Mouse (Mus musculus) thymus, adult 2 months (tissue): Measurements from ENCODE around the gene Syce2. TPM values are rescaled to one million over a fixed set of nuclear protein-coding genes. Genes with fewer than 3 reads are reported as not detected.

Experiments
- DNase-seq: peaks from one replicate; pipeline ENCODE4 v3.0.0; 2021
- H3K27ac ChIP-seq: fragments of 200-500 bp; 2 replicates; pipeline ENCODE4 v1.5.1; 2012; ENCODE audit warnings: low read length, control low read depth; ENCODE audit not compliant: control insufficient read depth, insufficient read depth
- H3K27me3 ChIP-seq: fragments of 200-500 bp; 2 replicates; pipeline ENCODE4 v1.6.1; 2012; ENCODE audit warnings: mild to moderate bottlenecking, low read length, moderate library complexity, mixed read lengths; ENCODE audit not compliant: control insufficient read depth, insufficient read depth
- H3K36me3 ChIP-seq: fragments of 200-500 bp; 2 replicates; pipeline ENCODE4 v1.6.1; 2012; ENCODE audit warnings: mild to moderate bottlenecking, low read length, moderate library complexity; ENCODE audit not compliant: control insufficient read depth, insufficient read depth
- H3K4me1 ChIP-seq: fragments of 200-500 bp; replicated peaks from 2 replicates; pipeline ENCODE4 v1.6.1; 2012; ENCODE audit warnings: low read length; ENCODE audit not compliant: control insufficient read depth, insufficient read depth
- H3K4me3 ChIP-seq: fragments of 200-500 bp; 2 replicates; pipeline ENCODE4 v1.5.1; 2012; ENCODE audit warnings: mild to moderate bottlenecking, low read length, control low read depth, moderate library complexity; ENCODE audit not compliant: control insufficient read depth, insufficient read depth
- CTCF ChIP-seq: fragments of 200-500 bp; IDR thresholded peaks from 2 replicates; pipeline ENCODE4 v1.5.1; 2012; ENCODE audit warnings: mild to moderate bottlenecking, control low read depth, low read length, moderate library complexity, borderline replicate concordance; ENCODE audit not compliant: control insufficient read depth, poor library complexity, insufficient read depth; ENCODE audit errors: extremely low read depth
- POLR2A ChIP-seq: fragments of 200-500 bp; IDR thresholded peaks from 2 replicates; pipeline ENCODE4 v1.6.1; 2012; ENCODE audit warnings: mild to moderate bottlenecking, low read length, control low read depth, moderate library complexity; ENCODE audit not compliant: control insufficient read depth, poor library complexity, insufficient read depth; ENCODE audit errors: extremely low read depth
- WGBS: fragments of 180-500 bp; shearing (Covaris S2); methylation state at CpG from one replicate; pipeline ENCODE4 v1.1.7; 2018; 5-methylcytosine and 5-hydroxymethylcytosine counted together
- polyA plus RNA-seq: library from polyadenylated mRNA; depleted of rRNA; stranded (reverse); fragments of >200 nt; gene quantifications from 2 replicates; pipeline ENCODE4 v1.2.3, GENCODE M21; 2012

The Syce2 gene
- polyA plus RNA-seq, 1 experiment, result 9.4 TPM

- TF ChIP-seq CTCF, result no peak
- TF ChIP-seq POLR2A, result no peak
- H3K4me1 ChIP-seq, result peaks cover 19% of the 10 kb centered on the region
- no peak for DNase-seq
- H3K36me3 ChIP-seq, result no peaks in the 10 kb centered on the region
- 94% methylated on average over 6 of the region's 6 CpGs for WGBS
- H3K27me3 ChIP-seq, result no peaks in the 10 kb centered on the region
- H3K27ac ChIP-seq, result no peak overlapping the region
- H3K4me3 ChIP-seq, result no peak overlapping the region
These were observed 38.6 kb downstream of the Syce2 start for GRCm38 (mm10) chr8:84910551-84910950.

- H3K27ac ChIP-seq, result no peak overlapping the region
- 98% methylated on average over 9 of the region's 9 CpGs for WGBS
These were observed 39.9 kb downstream of the Syce2 start for GRCm38 (mm10) chr8:84911854-84912253.

GRCm38 (mm10) chr8:84912391-84912790, 40.5 kb downstream of the Syce2 start:
- no peaks in the 10 kb centered on the region for H3K27me3 ChIP-seq
- H3K27ac ChIP-seq, result no peak overlapping the region
- TF ChIP-seq POLR2A, result no peak
- no peak for TF ChIP-seq CTCF
- 75% methylated on average over 27 of the region's 27 CpGs for WGBS
- no peak overlapping the region for H3K4me3 ChIP-seq
- H3K36me3 ChIP-seq, result no peaks in the 10 kb centered on the region
- H3K4me1 ChIP-seq, result peaks cover 19% of the 10 kb centered on the region
- no peak for DNase-seq

More at GRCm38 (mm10) chr8:84911854-84912253, 39.9 kb downstream of the Syce2 start:
- H3K36me3 ChIP-seq, result no peaks in the 10 kb centered on the region
- H3K27me3 ChIP-seq, result no peaks in the 10 kb centered on the region
- no peak overlapping the region for H3K4me3 ChIP-seq
- no peak for DNase-seq
- peaks cover 19% of the 10 kb centered on the region for H3K4me1 ChIP-seq
- no peak for TF ChIP-seq CTCF
- no peak for TF ChIP-seq POLR2A

GRCm38 (mm10) chr8:84912895-84913501, 41.1 kb downstream of the Syce2 start:
- TF ChIP-seq CTCF (no peak), POLR2A (peak; percentile 14; the same call in 1 of the 2 replicates)
- Histone ChIP-seq H3K36me3 (no peaks in the 10 kb centered on the region), H3K27me3 (no peaks in the 10 kb centered on the region), H3K27ac (no peak overlapping the region), H3K4me1 (peaks cover 19% of the 10 kb centered on the region), H3K4me3 (peak overlapping the region; percentile 56)
- DNase-seq, result peak; percentile 80
- WGBS, result 3% methylated on average over 55 of the region's 55 CpGs

- no peak for DNase-seq
- Histone ChIP-seq H3K27ac (no peak overlapping the region), H3K27me3 (no peaks in the 10 kb centered on the region), H3K4me3 (peak overlapping the region; percentile 56), H3K4me1 (peaks cover 19% of the 10 kb centered on the region), H3K36me3 (no peaks in the 10 kb centered on the region)
- WGBS, result 6% methylated on average over 9 of the region's 9 CpGs
- no peak for TF ChIP-seq POLR2A
These were observed 41.6 kb downstream of the Syce2 start for GRCm38 (mm10) chr8:84913502-84913900.

GRCm38 (mm10) chr8:84913960-84914359, 42.0 kb downstream of the Syce2 start:
- H3K27ac ChIP-seq, result no peak overlapping the region
- DNase-seq, result peak; percentile 41
- TF ChIP-seq CTCF (no peak), POLR2A (no peak)
- 30% methylated on average over 4 of the region's 4 CpGs for WGBS
- H3K27me3 ChIP-seq, result no peaks in the 10 kb centered on the region
- H3K4me3 ChIP-seq, result no peak overlapping the region
- H3K4me1 ChIP-seq, result peaks cover 15% of the 10 kb centered on the region
- H3K36me3 ChIP-seq, result no peaks in the 10 kb centered on the region

GRCm38 (mm10) chr8:84915269-84915668, 43.4 kb downstream of the Syce2 start:
- WGBS, result 91% methylated on average over 8 of the region's 8 CpGs
- Histone ChIP-seq H3K36me3 (no peaks in the 10 kb centered on the region), H3K4me3 (no peak overlapping the region), H3K4me1 (peaks cover 9% of the 10 kb centered on the region), H3K27me3 (no peaks in the 10 kb centered on the region), H3K27ac (no peak overlapping the region)
- no peak for DNase-seq
- TF ChIP-seq POLR2A, result no peak
